Mouse (Mus musculus): ENCODE measurements around the gene Dgkd.

DNA sequence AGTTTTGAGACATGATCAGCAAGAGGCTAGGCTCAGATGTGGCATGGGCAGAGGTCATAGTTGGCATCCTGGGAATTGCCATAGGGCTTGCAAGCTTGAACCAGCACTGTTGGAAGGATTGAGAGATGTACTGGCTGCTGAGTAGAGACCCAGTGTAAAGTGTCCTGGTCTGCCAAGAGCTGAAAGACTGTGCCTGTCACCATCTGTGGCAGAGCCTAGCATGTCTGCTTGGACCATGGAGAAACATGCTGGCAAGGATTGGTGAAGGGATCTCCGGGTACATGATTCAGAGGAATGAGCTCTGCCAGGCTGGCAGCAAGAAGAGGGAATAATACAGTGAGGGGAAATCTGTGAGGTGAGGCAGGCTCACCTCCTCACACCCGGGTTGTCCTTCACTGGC, 65.0 kb downstream of the Dgkd start:
- TF ChIP-seq CTCF (conservative IDR thresholded peaks at IDR 0.05; ENCODE audit: insufficient read depth, insufficient read length, low read depth, low read length), result no peak
- no peak for TF ChIP-seq POLR2A (IDR thresholded peaks at IDR 0.05; ENCODE audit: low read depth, low read length)
